ENCODE assay signal across 11 mouse cellular contexts in genomic region chr8:11362278-11363214, GRCm38 (mm10). TPM values are rescaled to one million over a fixed set of nuclear protein-coding genes. Genes with fewer than 3 reads are reported as not detected.
DNase-seq lines count a peak whose midpoint lies in the region; ATAC-seq and TF ChIP-seq lines count a peak whose summit lies in the region.
"Had no signal": no experiment of that assay in that cellular context is flagged by ENCODE, and none has a peak within 500 bp of the region (broad histone marks: within the 10 kb centered on the region; RNA-seq: fewer than 3 reads in every experiment).

No protein-coding gene starts in this region.

- 18% methylated on average over 17 of the region's 17 CpGs for WGBS in heart, embryonic 12.5 days
- 10% methylated on average over 17 of the region's 17 CpGs for WGBS in forebrain, postnatal 0 days
- WGBS in kidney, postnatal 0 days, result 15% methylated on average over 17 of the region's 17 CpGs
- 11% methylated on average over 17 of the region's 17 CpGs for WGBS in neural tube, embryonic 14.5 days

- no peak for DNase-seq in heart, adult 18-20 months
- DNase-seq in forebrain, postnatal 0 days, result peak; percentile 18
- peak; percentile 73 for DNase-seq in kidney, postnatal 0 days (ENCODE audit: low spot score)
- DNase-seq in spleen, postnatal 4 days (ENCODE audit: low spot score in 2 of 2), result no peak
- no peak for DNase-seq in left cerebral cortex, adult 8-10 months (ENCODE audit: low spot score in 2 of 2)
- DNase-seq in frontal cortex, adult 2 months (ENCODE audit: extremely low spot score in 1 of 2, low spot score in 1 of 2), result no peak
- DNase-seq: adrenal gland, postnatal 10 days; thymus, adult 18-20 months had no signal

- peak overlapping the region; percentile 14 for H3K4me2 ChIP-seq in heart, embryonic 12.5 days
- no peak overlapping the region for H3K4me2 ChIP-seq in forebrain, postnatal 0 days (ENCODE audit: low read depth)
- H3K4me2 ChIP-seq in kidney, postnatal 0 days (ENCODE audit: low read length), result peak overlapping the region; percentile 19; the same call in 1 of the 2 replicates
- peak overlapping the region; percentile 20; the same call in 1 of the 2 replicates for H3K4me2 ChIP-seq in neural tube, embryonic 14.5 days (ENCODE audit: low read depth, low read length)

- H3K9me3 ChIP-seq in heart, embryonic 12.5 days (replicated peaks), result no peaks in the 10 kb centered on the region
- no peaks in the 10 kb centered on the region for H3K9me3 ChIP-seq in forebrain, postnatal 0 days (ENCODE audit: low read length)
- H3K9me3 ChIP-seq in kidney, postnatal 0 days (replicated peaks; ENCODE audit: low read length), result no peaks in the 10 kb centered on the region
- H3K9me3 ChIP-seq in neural tube, embryonic 14.5 days (ENCODE audit: control insufficient read depth, low read length), result no peaks in the 10 kb centered on the region

- peak; percentile 73 for ATAC-seq in heart, embryonic 12.5 days (ENCODE audit: insufficient number of reproducible peaks, low FRiP score)
- ATAC-seq in forebrain, postnatal 0 days, result peak; percentile 16; the same call in 1 of the 2 replicates
- ATAC-seq in kidney, postnatal 0 days (replicated peaks; ENCODE audit: low FRiP score, low read depth), result peak; percentile 34
- no peak for ATAC-seq in neural tube, embryonic 14.5 days (ENCODE audit: low read depth)

- H3K4me1 ChIP-seq in heart, embryonic 12.5 days (replicated peaks), result peaks cover 79% of the 10 kb centered on the region
- H3K4me1 ChIP-seq in forebrain, postnatal 0 days (ENCODE audit: insufficient read depth), result peaks cover 8% of the 10 kb centered on the region
- H3K4me1 ChIP-seq in kidney, postnatal 0 days (replicated peaks; ENCODE audit: insufficient read depth, low read length), result peaks cover 58% of the 10 kb centered on the region
- peaks cover 15% of the 10 kb centered on the region; the same call in 1 of the 2 replicates for H3K4me1 ChIP-seq in neural tube, embryonic 14.5 days (ENCODE audit: control insufficient read depth, insufficient read depth, low read length)

- H3K9ac ChIP-seq in heart, embryonic 12.5 days, result peak overlapping the region; percentile 2; the same call in 1 of the 2 replicates
- no peak overlapping the region for H3K9ac ChIP-seq in forebrain, postnatal 0 days
- no peak overlapping the region for H3K9ac ChIP-seq in kidney, postnatal 0 days (ENCODE audit: low read depth, low read length)
- H3K9ac ChIP-seq in neural tube, embryonic 14.5 days (replicated peaks; ENCODE audit: low read depth, low read length), result no peak overlapping the region

- H3K4me3 ChIP-seq in heart, embryonic 12.5 days, result no peak overlapping the region
- H3K4me3 ChIP-seq in forebrain, postnatal 0 days (ENCODE audit: low read depth, low read length), result no peak overlapping the region
- no peak overlapping the region for H3K4me3 ChIP-seq in kidney, postnatal 0 days (replicated peaks; ENCODE audit: low read depth, low read length)
- H3K4me3 ChIP-seq in neural tube, embryonic 14.5 days (ENCODE audit: low read depth, low read length), result no peak overlapping the region
- H3K4me3 ChIP-seq: megakaryocyte, embryonic 14.5 days had no signal

- peak overlapping the region; percentile 81 for H3K27ac ChIP-seq in heart, embryonic 12.5 days (ENCODE audit: poor library complexity, severe bottlenecking)
- H3K27ac ChIP-seq in forebrain, postnatal 0 days (ENCODE audit: low read depth, low read length), result no peak overlapping the region
- H3K27ac ChIP-seq in kidney, postnatal 0 days, result peak overlapping the region; percentile 85
- H3K27ac ChIP-seq in neural tube, embryonic 14.5 days (ENCODE audit: low read depth, low read length), result no peak overlapping the region

- no peaks in the 10 kb centered on the region for H3K27me3 ChIP-seq in heart, embryonic 12.5 days (replicated peaks)
- no peaks in the 10 kb centered on the region for H3K27me3 ChIP-seq in forebrain, postnatal 0 days (ENCODE audit: insufficient read depth, low read length)
- H3K27me3 ChIP-seq in kidney, postnatal 0 days (ENCODE audit: insufficient read depth, low read length), result no peaks in the 10 kb centered on the region
- H3K27me3 ChIP-seq in neural tube, embryonic 14.5 days (ENCODE audit: control insufficient read depth, insufficient read depth, low read length), result no peaks in the 10 kb centered on the region

- H3K36me3 ChIP-seq in heart, embryonic 12.5 days, result 0 out of 2 replicates have a peak, but pooled peaks cover 4% of the 10 kb centered on the region
- no peaks in the 10 kb centered on the region for H3K36me3 ChIP-seq in forebrain, postnatal 0 days (ENCODE audit: insufficient read depth)
- no peaks in the 10 kb centered on the region for H3K36me3 ChIP-seq in kidney, postnatal 0 days (ENCODE audit: insufficient read depth, low read length)
- no peaks in the 10 kb centered on the region for H3K36me3 ChIP-seq in neural tube, embryonic 14.5 days (ENCODE audit: control insufficient read depth, insufficient read depth, low read length)

- no peak for TF ChIP-seq CTCF in forebrain, postnatal 0 days (IDR thresholded peaks at IDR 0.05; ENCODE audit: low read depth)
- no peak for TF ChIP-seq CTCF in kidney, postnatal 0 days (IDR thresholded peaks at IDR 0.05; ENCODE audit: low read depth)

RNA-seq across cellular contexts. Expression of gene Col4a1, which starts 49.9 kb away (rescaled TPM):
- polyA plus RNA-seq in heart, embryonic 12.5 days (2016; fragmentation: Nextera tagmentation; extraction: Ambion mirVana), result 240 and 249 TPM in 2 replicates
- 100 to 1,000 TPM; 217 to 274 TPM for total RNA-seq in heart, adult 18-20 months (2021)
- 114 and 217 TPM in 2 replicates for total RNA-seq in forebrain, postnatal 0 days (2014; rRNA removed)
- 43.1 and 45.1 TPM in 2 replicates for polyA plus RNA-seq in forebrain, postnatal 0 days (2015; fragmentation: Nextera tagmentation; extraction: Ambion mirVana)
- 305 and 310 TPM in 2 replicates for polyA plus RNA-seq in kidney, postnatal 0 days (2015; fragmentation: Nextera tagmentation; extraction: Ambion mirVana)
- polyA plus RNA-seq in neural tube, embryonic 14.5 days (2014; fragmentation: Nextera tagmentation; extraction: Ambion mirVana), result 30.2 and 133 TPM in 2 replicates
- 10 to 100 TPM; 24.5 to 35.0 (median 30.3) TPM for total RNA-seq in left cerebral cortex, adult 8-10 months (2022)
- 31.8 and 43.2 TPM in 2 replicates for polyA plus RNA-seq in frontal cortex, adult 2 months (2012; rRNA removed)

RNA-seq across cellular contexts. Expression of gene Col4a2, which starts 49.9 kb away (rescaled TPM):
- 117 and 129 TPM in 2 replicates for polyA plus RNA-seq in heart, embryonic 12.5 days (2016; fragmentation: Nextera tagmentation; extraction: Ambion mirVana)
- total RNA-seq in heart, adult 18-20 months (2021), result 100 to 1,000 TPM; 127 to 140 TPM
- total RNA-seq in forebrain, postnatal 0 days (2014; rRNA removed), result 57.0 and 95.7 TPM in 2 replicates
- polyA plus RNA-seq in forebrain, postnatal 0 days (2015; fragmentation: Nextera tagmentation; extraction: Ambion mirVana), result 23.1 and 26.6 TPM in 2 replicates
- 139 and 140 TPM in 2 replicates for polyA plus RNA-seq in kidney, postnatal 0 days (2015; fragmentation: Nextera tagmentation; extraction: Ambion mirVana)
- 11.8 and 42.2 TPM in 2 replicates for polyA plus RNA-seq in neural tube, embryonic 14.5 days (2014; fragmentation: Nextera tagmentation; extraction: Ambion mirVana)
- total RNA-seq in left cerebral cortex, adult 8-10 months (2022), result 10 to 100 TPM; 28.3 to 41.2 (median 29.8) TPM
- polyA plus RNA-seq in frontal cortex, adult 2 months (2012; rRNA removed), result 34.3 and 39.7 TPM in 2 replicates

Comparison
In these comparisons a context has a peak if more than half of its experiments do, and no peak if none do; other contexts are left out.
1. H3K27ac ChIP-seq: peak in heart, embryonic 12.5 days (single experiment) and kidney, postnatal 0 days (single experiment); none in forebrain, postnatal 0 days (single experiment) and neural tube, embryonic 14.5 days (single experiment).
2. DNase-seq: peak in forebrain, postnatal 0 days (single experiment) and kidney, postnatal 0 days (single experiment); none in heart, adult 18-20 months (0 of 2), spleen, postnatal 4 days (0 of 2), left cerebral cortex, adult 8-10 months (0 of 2) and frontal cortex, adult 2 months (0 of 2).